Mouse (Mus musculus): Measurements from ENCODE around the gene Mprip. TPM values are rescaled to one million over a fixed set of nuclear protein-coding genes. Genes with fewer than 3 reads are reported as not detected.

The Mprip gene
- polyA plus RNA-seq, 1 experiment: 246 TPM

DNA sequence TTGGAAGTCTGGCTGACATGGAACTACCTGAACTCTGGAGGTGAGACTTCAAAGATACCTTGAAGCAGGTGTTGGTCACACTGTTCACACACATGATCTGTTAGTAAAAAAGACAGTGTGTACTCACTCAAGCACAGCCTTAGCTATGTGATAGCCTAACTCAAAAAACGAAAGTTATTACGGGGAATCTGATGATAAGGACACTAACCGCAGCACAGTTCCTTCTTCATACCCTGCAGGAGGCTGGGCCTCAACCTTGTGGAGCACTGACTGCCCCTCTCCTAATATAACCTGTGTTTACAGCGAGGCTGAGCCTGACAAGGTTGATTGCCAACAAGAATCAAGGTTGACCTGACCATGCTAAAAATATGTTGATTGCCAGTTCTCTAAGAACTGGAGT lies 113.4 kb downstream of the Mprip start:
- Histone ChIP-seq H3K27me3 (ENCODE audit: control insufficient read depth, insufficient read depth, low read length) (no peaks in the 10 kb centered on the region), H3K4me1 (ENCODE audit: control insufficient read depth, insufficient read depth, low read length) (0 out of 2 replicates have a peak, but pooled peaks cover 2% of the 10 kb centered on the region), H3K4me3 (ENCODE audit: control insufficient read depth, low read depth, low read length) (no peak overlapping the region), H3K27ac (ENCODE audit: control insufficient read depth, insufficient read depth, low read depth, low read length) (no peak overlapping the region), H3K36me3 (ENCODE audit: control insufficient read depth, insufficient read depth, low read length) (peaks cover 2% of the 10 kb centered on the region)
- no peak for TF ChIP-seq CTCF (IDR thresholded peaks at IDR 0.05; ENCODE audit: control insufficient read depth, insufficient read depth, insufficient replicate concordance, low read depth, low read length)
- no peak for TF ChIP-seq POLR2A (IDR thresholded peaks at IDR 0.05; ENCODE audit: control insufficient read depth, low read depth, low read length)

DNA sequence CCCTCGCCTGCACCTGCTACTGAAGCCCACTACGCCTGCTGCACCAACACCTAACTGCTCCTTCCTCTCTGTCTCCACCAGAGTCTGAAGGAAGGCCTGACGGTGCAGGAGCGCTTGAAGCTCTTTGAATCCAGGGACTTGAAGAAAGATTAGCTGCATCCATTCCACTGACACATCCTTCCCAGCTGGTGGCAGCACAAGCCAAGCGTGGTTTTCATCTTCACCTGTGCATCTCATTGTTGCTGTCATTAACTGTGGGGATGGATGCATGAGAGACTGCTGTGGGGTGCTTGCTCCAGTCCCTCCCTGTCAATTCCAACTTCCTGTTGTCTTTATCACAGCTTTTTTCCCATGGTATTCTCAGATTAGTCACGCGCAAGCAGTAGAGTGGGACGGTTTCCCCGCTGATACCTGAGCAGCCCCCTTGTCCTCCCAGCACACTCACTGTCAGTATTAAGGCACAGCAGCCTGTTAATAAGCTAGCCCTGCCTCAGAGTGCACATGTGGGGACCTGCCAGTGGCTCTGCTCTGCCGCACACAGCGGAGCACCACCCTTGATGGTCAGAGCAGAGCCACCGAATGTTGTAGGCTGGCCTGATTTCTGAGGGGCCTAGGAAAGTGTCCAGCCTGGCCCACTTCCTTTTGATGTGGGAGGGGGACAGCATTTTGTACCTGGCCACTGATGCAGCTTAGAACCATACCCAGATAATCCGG lies 114.5 kb downstream of the Mprip start:
- Histone ChIP-seq H3K27ac (ENCODE audit: control insufficient read depth, insufficient read depth, low read depth, low read length) (no peak overlapping the region), H3K4me1 (ENCODE audit: control insufficient read depth, insufficient read depth, low read length) (0 out of 2 replicates have a peak, but pooled peaks cover 2% of the 10 kb centered on the region), H3K36me3 (ENCODE audit: control insufficient read depth, insufficient read depth, low read length) (peaks cover 2% of the 10 kb centered on the region), H3K27me3 (ENCODE audit: control insufficient read depth, insufficient read depth, low read length) (no peaks in the 10 kb centered on the region), H3K4me3 (ENCODE audit: control insufficient read depth, low read depth, low read length) (no peak overlapping the region)
- TF ChIP-seq POLR2A (IDR thresholded peaks at IDR 0.05; ENCODE audit: control insufficient read depth, low read depth, low read length) (no peak), CTCF (IDR thresholded peaks at IDR 0.05; ENCODE audit: control insufficient read depth, insufficient read depth, insufficient replicate concordance, low read depth, low read length) (no peak)

DNA sequence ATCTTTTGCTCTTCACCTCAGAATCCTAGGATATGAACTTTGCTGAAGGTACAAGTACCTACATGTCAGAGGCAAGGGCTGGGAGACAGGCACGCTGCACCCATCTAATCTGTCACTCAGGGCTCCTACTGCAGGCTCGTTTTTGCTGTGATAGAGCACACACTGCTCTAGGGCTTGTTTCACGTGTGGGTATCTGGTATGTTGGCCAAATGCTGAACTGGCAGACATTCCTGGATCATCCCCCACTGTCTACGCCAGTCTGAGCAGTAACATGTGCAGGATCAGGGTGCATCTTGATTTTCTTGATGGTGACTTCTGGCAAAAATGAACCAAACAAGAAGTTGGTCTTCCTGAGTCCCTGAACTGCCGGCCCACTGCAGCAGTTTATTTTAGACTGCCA lies 116.2 kb downstream of the Mprip start:
- Histone ChIP-seq H3K4me3 (ENCODE audit: control insufficient read depth, low read depth, low read length) (no peak overlapping the region), H3K27ac (ENCODE audit: control insufficient read depth, insufficient read depth, low read depth, low read length) (no peak overlapping the region), H3K36me3 (ENCODE audit: control insufficient read depth, insufficient read depth, low read length) (peaks cover 2% of the 10 kb centered on the region), H3K27me3 (ENCODE audit: control insufficient read depth, insufficient read depth, low read length) (no peaks in the 10 kb centered on the region), H3K4me1 (ENCODE audit: control insufficient read depth, insufficient read depth, low read length) (0 out of 2 replicates have a peak, but pooled peaks cover 2% of the 10 kb centered on the region)
- no peak for TF ChIP-seq CTCF (IDR thresholded peaks at IDR 0.05; ENCODE audit: control insufficient read depth, insufficient read depth, insufficient replicate concordance, low read depth, low read length)
- no peak for TF ChIP-seq POLR2A (IDR thresholded peaks at IDR 0.05; ENCODE audit: control insufficient read depth, low read depth, low read length)

DNA sequence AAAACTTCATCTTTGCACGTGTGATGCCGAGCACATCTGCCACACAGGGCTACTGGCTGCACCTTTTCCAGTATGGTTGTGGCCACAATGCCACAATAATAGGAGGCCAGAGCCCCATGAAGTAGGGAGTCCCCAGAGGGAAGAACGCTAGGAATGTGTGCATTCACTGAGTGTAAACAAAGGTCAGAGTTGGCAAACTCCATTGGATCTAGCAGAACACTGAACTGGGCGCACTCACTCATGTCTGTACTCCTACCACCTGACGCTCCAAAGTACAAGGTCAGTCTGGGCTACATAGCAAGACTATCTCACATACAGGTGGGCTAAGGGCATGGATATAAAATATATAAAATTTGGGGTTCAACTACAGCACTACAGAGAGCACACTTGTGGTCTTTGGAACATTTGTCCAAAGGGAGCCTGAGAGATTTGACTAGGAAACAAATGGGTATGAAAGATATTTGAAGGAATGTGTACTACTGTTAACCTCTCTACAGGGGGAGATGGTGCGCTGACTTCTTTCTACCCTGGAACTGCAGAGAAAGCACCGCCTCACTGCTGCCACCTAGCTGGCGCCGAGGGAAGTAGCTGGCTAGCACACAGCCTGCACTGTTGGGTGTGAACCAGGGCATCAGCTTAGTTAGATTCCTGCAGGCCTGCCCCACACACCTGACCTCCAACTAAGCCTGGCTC lies 117.2 kb downstream of the Mprip start:
- Histone ChIP-seq H3K36me3 (ENCODE audit: control insufficient read depth, insufficient read depth, low read length) (peaks cover 3% of the 10 kb centered on the region; the same call in 1 of the 2 replicates), H3K27ac (ENCODE audit: control insufficient read depth, insufficient read depth, low read depth, low read length) (no peak overlapping the region), H3K4me3 (ENCODE audit: control insufficient read depth, low read depth, low read length) (peak overlapping the region; percentile 30), H3K27me3 (ENCODE audit: control insufficient read depth, insufficient read depth, low read length) (no peaks in the 10 kb centered on the region), H3K4me1 (ENCODE audit: control insufficient read depth, insufficient read depth, low read length) (0 out of 2 replicates have a peak, but pooled peaks cover 2% of the 10 kb centered on the region)
- TF ChIP-seq CTCF (IDR thresholded peaks at IDR 0.05; ENCODE audit: control insufficient read depth, insufficient read depth, insufficient replicate concordance, low read depth, low read length) (peak; percentile 89; the same call in 1 of the 2 replicates), POLR2A (IDR thresholded peaks at IDR 0.05; ENCODE audit: control insufficient read depth, low read depth, low read length) (no peak)

DNA sequence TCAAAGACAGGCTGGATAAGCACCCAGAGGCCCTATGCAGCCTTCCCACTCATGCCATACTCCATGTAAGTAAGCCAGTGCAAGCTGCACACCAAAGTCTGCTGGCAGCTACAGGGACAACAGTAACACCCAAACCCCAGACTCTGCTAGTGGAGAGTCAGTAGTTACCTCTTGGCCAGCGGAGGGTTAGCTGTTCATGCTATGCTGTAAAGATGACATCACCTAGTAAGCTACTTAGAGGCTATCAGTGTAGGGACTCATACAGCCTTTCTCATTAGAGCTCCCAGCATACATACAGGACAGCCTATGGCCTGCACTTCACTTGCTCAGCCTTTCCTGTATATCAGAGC lies 117.7 kb downstream of the Mprip start:
- Histone ChIP-seq H3K27ac (ENCODE audit: control insufficient read depth, insufficient read depth, low read depth, low read length) (no peak overlapping the region; the same call in 1 of the 2 replicates), H3K27me3 (ENCODE audit: control insufficient read depth, insufficient read depth, low read length) (no peaks in the 10 kb centered on the region), H3K36me3 (ENCODE audit: control insufficient read depth, insufficient read depth, low read length) (peaks cover 1% of the 10 kb centered on the region; the same call in 1 of the 2 replicates)

DNA sequence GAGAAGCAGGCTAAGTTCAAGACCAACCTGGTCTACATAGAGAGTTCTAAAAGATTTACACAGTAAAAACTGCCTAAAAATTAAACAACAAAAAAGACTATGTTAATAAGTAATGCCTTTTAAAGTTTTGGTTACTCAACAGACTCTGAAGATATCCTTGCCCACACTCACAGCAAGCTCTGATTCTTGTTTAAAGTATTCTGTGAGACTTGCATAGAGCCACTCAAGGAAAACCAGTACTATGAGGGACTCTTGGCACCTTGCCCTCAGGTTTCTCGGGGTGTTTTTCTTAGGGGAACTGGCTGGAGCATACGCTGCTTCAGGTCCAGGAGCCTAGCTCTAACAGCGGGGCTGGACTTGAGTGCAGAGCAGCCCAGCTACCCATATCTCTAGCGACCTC lies 118.3 kb downstream of the Mprip start:
- Histone ChIP-seq H3K27ac (ENCODE audit: control insufficient read depth, insufficient read depth, low read depth, low read length) (peak overlapping the region; percentile 72), H3K4me3 (ENCODE audit: control insufficient read depth, low read depth, low read length) (peak overlapping the region; percentile 80), H3K36me3 (ENCODE audit: control insufficient read depth, insufficient read depth, low read length) (peaks cover 2% of the 10 kb centered on the region), H3K27me3 (ENCODE audit: control insufficient read depth, insufficient read depth, low read length) (no peaks in the 10 kb centered on the region), H3K4me1 (ENCODE audit: control insufficient read depth, insufficient read depth, low read length) (no peaks in the 10 kb centered on the region)
- TF ChIP-seq POLR2A (IDR thresholded peaks at IDR 0.05; ENCODE audit: control insufficient read depth, low read depth, low read length): no peak
- no peak for TF ChIP-seq CTCF (IDR thresholded peaks at IDR 0.05; ENCODE audit: control insufficient read depth, insufficient read depth, insufficient replicate concordance, low read depth, low read length)

More for the DNA sequence above, 117.7 kb downstream of the Mprip start:
- peak overlapping the region; percentile 30 for H3K4me3 ChIP-seq (ENCODE audit: control insufficient read depth, low read depth, low read length)
- TF ChIP-seq POLR2A (IDR thresholded peaks at IDR 0.05; ENCODE audit: control insufficient read depth, low read depth, low read length) (no peak), CTCF (IDR thresholded peaks at IDR 0.05; ENCODE audit: control insufficient read depth, insufficient read depth, insufficient replicate concordance, low read depth, low read length) (no peak)
- 0 out of 2 replicates have a peak, but pooled peaks cover under 1% of the 10 kb centered on the region for H3K4me1 ChIP-seq (ENCODE audit: control insufficient read depth, insufficient read depth, low read length)

DNA sequence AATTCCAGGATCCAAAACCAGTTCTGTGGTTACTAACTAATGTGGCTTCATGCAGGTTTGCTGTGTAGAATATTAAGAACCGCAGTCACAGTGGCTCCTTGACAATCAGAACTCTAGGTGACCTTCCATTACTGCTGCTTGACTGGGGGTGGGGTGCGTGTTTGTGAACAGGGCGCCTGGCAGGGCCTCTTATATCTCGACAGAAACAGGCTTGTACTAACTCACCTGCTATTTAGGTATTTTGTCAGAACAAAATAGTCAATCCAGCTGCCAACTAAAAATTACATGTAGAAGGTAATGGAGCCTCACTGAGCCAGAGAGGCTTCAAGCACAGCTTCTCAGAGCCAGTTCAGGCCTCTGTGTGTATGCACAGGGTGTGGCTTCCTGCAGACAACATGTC lies 119.1 kb downstream of the Mprip start:
- peaks cover 6% of the 10 kb centered on the region for H3K36me3 ChIP-seq (ENCODE audit: control insufficient read depth, insufficient read depth, low read length)
- peak overlapping the region; percentile 77 for H3K27ac ChIP-seq (ENCODE audit: control insufficient read depth, insufficient read depth, low read depth, low read length)
- H3K4me3 ChIP-seq (ENCODE audit: control insufficient read depth, low read depth, low read length): peak overlapping the region; percentile 64
- H3K27me3 ChIP-seq (ENCODE audit: control insufficient read depth, insufficient read depth, low read length): no peaks in the 10 kb centered on the region
- no peak for TF ChIP-seq CTCF (IDR thresholded peaks at IDR 0.05; ENCODE audit: control insufficient read depth, insufficient read depth, insufficient replicate concordance, low read depth, low read length)
- peak; percentile 39; the same call in 1 of the 2 replicates for TF ChIP-seq POLR2A (IDR thresholded peaks at IDR 0.05; ENCODE audit: control insufficient read depth, low read depth, low read length)
- H3K4me1 ChIP-seq (ENCODE audit: control insufficient read depth, insufficient read depth, low read length): no peaks in the 10 kb centered on the region
